Mouse (Mus musculus) layer of hippocampus, adult 8-10 months (tissue): ENCODE results near the gene Alox12b. TPM values are rescaled to one million over a fixed set of nuclear protein-coding genes. Genes with fewer than 3 reads are reported as not detected.

ENCODE experiments used
- DNase-seq, 2 experiments: peaks; one replicate each; pipeline ENCODE4 v3.0.0; 2022; ENCODE audit warnings: low spot score in 2 of 2
- total RNA-seq, 4 experiments: library from RNA; stranded (reverse); gene quantifications; 2 replicates each; pipeline ENCODE4 v1.2.4; 2022

Alox12b gene
- total RNA-seq, 4 experiments from 2014 or later = 5.9 to 14.5 (median 10.5) TPM

- DNase-seq = peak; percentile 89 to 95
Observed at GRCm38 (mm10) chr11:69123056-69123692, 33.6 kb upstream of the Alox12b start.

- peak; percentile 88 to 97 for DNase-seq
Observed at GRCm38 (mm10) chr11:69123693-69124497, 32.9 kb upstream of the Alox12b start.

- peak in 1 of 2 experiments; percentile 79 for DNase-seq
Observed at GRCm38 (mm10) chr11:69124498-69124847, 32.3 kb upstream of the Alox12b start.

- DNase-seq = peak; percentile 77 to 85
Observed at GRCm38 (mm10) chr11:69125041-69125851, 31.5 kb upstream of the Alox12b start.

- DNase-seq = no peak
Observed at GRCm38 (mm10) chr11:69125852-69125918, 31.1 kb upstream of the Alox12b start, which contains the start of gene Aloxe3. TSS of gene Aloxe3 (plus strand) at chr11:69125896.

- no peak for DNase-seq
Observed at GRCm38 (mm10) chr11:69125919-69126705, 30.7 kb upstream of the Alox12b start.

- DNase-seq = no peak
Observed at GRCm38 (mm10) chr11:69126706-69127095, 30.1 kb upstream of the Alox12b start.

GRCm38 (mm10) chr11:69128426-69129122 is 28.2 kb upstream of the Alox12b start:
- no peak for DNase-seq

GRCm38 (mm10) chr11:69133566-69133922 is 23.2 kb upstream of the Alox12b start:
- no peak for DNase-seq

- peak; percentile 88 to 89 for DNase-seq
Observed at GRCm38 (mm10) chr11:69133923-69134621, 22.7 kb upstream of the Alox12b start.

GRCm38 (mm10) chr11:69134622-69134968 is 22.2 kb upstream of the Alox12b start:
- DNase-seq = no peak

GRCm38 (mm10) chr11:69135361-69135760 is 21.4 kb upstream of the Alox12b start:
- no peak for DNase-seq

- peak in 1 of 2 experiments; percentile 62 for DNase-seq
Observed at GRCm38 (mm10) chr11:69147546-69147945, 9.2 kb upstream of the Alox12b start.

- DNase-seq = no peak
Observed at GRCm38 (mm10) chr11:69148451-69148960, 8.3 kb upstream of the Alox12b start.

GRCm38 (mm10) chr11:69149728-69150127 is 7.1 kb upstream of the Alox12b start:
- DNase-seq = no peak

GRCm38 (mm10) chr11:69150444-69150843 is 6.3 kb upstream of the Alox12b start:
- peak in 1 of 2 experiments; percentile 65 for DNase-seq

GRCm38 (mm10) chr11:69151004-69151403 is 5.8 kb upstream of the Alox12b start:
- no peak for DNase-seq

GRCm38 (mm10) chr11:69153831-69154230 is 3.0 kb upstream of the Alox12b start:
- peak in 1 of 2 experiments; percentile 50 for DNase-seq

GRCm38 (mm10) chr11:69155351-69155750 is 1.4 kb upstream of the Alox12b start:
- no peak for DNase-seq

- peak; percentile 49 to 63 for DNase-seq
Observed at GRCm38 (mm10) chr11:69169313-69169712, 12.5 kb downstream of the Alox12b start.
